9 mouse cellular contexts compared by ENCODE assay signal in the genomic region with DNA sequence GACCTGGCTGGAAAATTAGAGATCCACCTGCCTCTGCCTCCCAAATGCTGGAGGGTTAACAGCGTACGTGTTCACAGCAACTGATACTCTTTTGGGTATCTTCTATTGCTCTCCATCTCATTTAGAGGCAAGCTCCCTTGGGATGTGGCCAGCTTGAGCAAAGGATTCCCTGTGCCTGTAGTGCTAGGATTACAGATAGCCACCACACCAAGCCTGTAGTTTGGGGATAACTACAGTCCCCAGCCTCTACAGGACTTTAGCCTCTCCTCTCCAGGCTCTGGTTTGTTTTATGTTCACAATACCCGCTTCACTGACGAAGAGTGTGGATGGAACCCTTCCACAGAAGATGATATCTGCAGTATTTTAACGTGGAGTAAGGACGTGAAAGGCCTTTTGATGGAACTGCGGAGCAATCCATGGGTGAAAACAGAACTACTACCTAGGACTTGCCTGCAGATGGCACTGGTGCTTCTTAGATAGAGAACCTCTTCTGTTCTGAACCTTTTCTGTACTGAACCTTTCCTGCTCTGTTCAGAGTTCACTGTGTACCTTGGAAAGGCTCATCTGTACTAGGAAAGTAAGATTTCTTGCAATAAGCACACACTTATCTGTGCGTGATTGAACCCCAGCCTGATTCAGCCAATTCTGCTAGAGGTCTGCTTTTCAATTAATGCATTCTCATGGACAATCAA.
DNase-seq lines count a peak whose midpoint lies in the region; ATAC-seq and TF ChIP-seq lines count a peak whose summit lies in the region.
"Had no signal": no experiment of that assay in that cellular context is flagged by ENCODE, and none has a peak within 500 bp of the region (broad histone marks: within the 10 kb centered on the region; RNA-seq: fewer than 3 reads in every experiment).

No protein-coding gene starts in this region.

- no peaks in the 10 kb centered on the region for H3K9me3 ChIP-seq in midbrain, embryonic 15.5 days
- H3K9me3 ChIP-seq: liver, embryonic 15.5 days had no signal

- ATAC-seq in midbrain, embryonic 15.5 days (replicated peaks) = peak; percentile 91

- H3K4me1 ChIP-seq in cerebellum, adult 2 months (ENCODE audit: control insufficient read depth, insufficient read depth, low read length) = no peaks in the 10 kb centered on the region
- H3K4me1 ChIP-seq in midbrain, embryonic 15.5 days = no peaks in the 10 kb centered on the region
- H3K4me1 ChIP-seq: liver, embryonic 15.5 days had no signal

- intact Hi-C loops in heart, postnatal 25 days (cut with DNase I) = no loop called here

- no peak overlapping the region for H3K4me3 ChIP-seq in cerebellum, adult 2 months (replicated peaks; ENCODE audit: insufficient read depth, low read depth, low read length)
- no peak overlapping the region for H3K4me3 ChIP-seq in midbrain, embryonic 15.5 days
- H3K4me3 ChIP-seq: liver, embryonic 15.5 days had no signal

- H3K27me3 ChIP-seq in cerebellum, adult 2 months (ENCODE audit: control insufficient read depth, insufficient read depth, low read length) = no peaks in the 10 kb centered on the region
- no peaks in the 10 kb centered on the region for H3K27me3 ChIP-seq in midbrain, embryonic 15.5 days (replicated peaks)
- H3K27me3 ChIP-seq: liver, embryonic 15.5 days had no signal

- H3K9ac ChIP-seq in midbrain, embryonic 15.5 days = no peak overlapping the region
- H3K9ac ChIP-seq: liver, embryonic 15.5 days had no signal

- DNase-seq in heart, postnatal 4 days = peak; percentile 49
- DNase-seq in heart, postnatal 25 days (ENCODE audit: low spot score) = no peak
- peak; percentile 24 to 38 for DNase-seq in cerebellum, adult 2 months
- DNase-seq in frontal cortex, adult 2 months (ENCODE audit: extremely low spot score in 1 of 2, low spot score in 1 of 2) = peak; percentile 31 to 82
- peak; percentile 67 for DNase-seq in layer of hippocampus, adult 11-12 months (ENCODE audit: low spot score)
- no peak for DNase-seq in spleen, adult 12 weeks (ENCODE audit: low spot score)
- DNase-seq in spleen, postnatal 36 days (ENCODE audit: low spot score in 2 of 2) = no peak

- no peak overlapping the region for H3K4me2 ChIP-seq in midbrain, embryonic 15.5 days
- H3K4me2 ChIP-seq: liver, embryonic 15.5 days had no signal

- TF ChIP-seq POLR2A in cerebellum, adult 2 months (IDR thresholded peaks at IDR 0.05; ENCODE audit: borderline replicate concordance, insufficient read depth, low read length) = no peak

- WGBS in cerebellum, adult 2 months = 52% methylated on average over 8 of the region's 8 CpGs
- WGBS in midbrain, embryonic 15.5 days = 42% methylated on average over 8 of the region's 8 CpGs

- H3K27ac ChIP-seq in cerebellum, adult 2 months (ENCODE audit: insufficient read depth, low read length) = no peak overlapping the region
- H3K27ac ChIP-seq in midbrain, embryonic 15.5 days = no peak overlapping the region
- H3K27ac ChIP-seq: liver, embryonic 15.5 days had no signal

- no peaks in the 10 kb centered on the region for H3K36me3 ChIP-seq in midbrain, embryonic 15.5 days (replicated peaks)
- H3K36me3 ChIP-seq: liver, embryonic 15.5 days had no signal

- 0 out of 2 replicates have a peak, but pooled peaks have one; percentile 11 for TF ChIP-seq CTCF in cerebellum, adult 2 months (IDR thresholded peaks at IDR 0.05; ENCODE audit: borderline replicate concordance, insufficient read depth, low read depth, low read length)

Comparison
In these comparisons a context has a peak if more than half of its experiments do, and no peak if none do; other contexts are left out.
1. DNase-seq: peak in heart, postnatal 4 days (single experiment), cerebellum, adult 2 months (2 of 2), frontal cortex, adult 2 months (2 of 2) and layer of hippocampus, adult 11-12 months (single experiment); none in heart, postnatal 25 days (single experiment), spleen, adult 12 weeks (single experiment) and spleen, postnatal 36 days (0 of 2).